Mouse (Mus musculus): ENCODE data around the gene Catsperb. TPM values are rescaled to one million over a fixed set of nuclear protein-coding genes. Genes with fewer than 3 reads are reported as not detected.

Catsperb gene
- polyA plus RNA-seq, 1 experiment from 2014 or later, result not detected

DNA sequence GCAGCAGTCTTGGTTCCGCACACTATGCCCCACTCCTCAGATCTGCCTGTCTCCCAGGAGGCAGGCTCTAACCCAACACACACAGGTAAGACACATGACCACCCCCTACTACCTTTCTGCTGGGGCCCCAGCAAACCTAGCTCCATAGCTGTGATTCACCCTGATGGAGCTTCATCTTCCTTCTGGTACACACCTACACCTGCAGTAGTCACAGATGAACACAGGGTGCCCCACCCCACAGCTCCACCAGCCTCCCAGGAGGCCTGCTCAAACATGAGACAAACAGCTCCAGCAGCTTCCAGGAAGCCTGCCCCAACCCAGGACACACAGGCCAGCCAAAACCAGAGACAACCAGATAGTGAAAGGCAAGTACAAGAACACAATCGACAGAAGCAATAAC is 263.0 kb downstream of the Catsperb start:
- 92% methylated on average over 2 of the region's 2 CpGs for WGBS
- no peak for ATAC-seq (ENCODE audit: insufficient read depth, low FRiP score, low TSS enrichment)

More for the DNA sequence above, 263.0 kb downstream of the Catsperb start:
- Histone ChIP-seq H3K4me2 (ENCODE audit: low read depth) (no peak overlapping the region), H3K27me3 (ENCODE audit: control insufficient read depth, insufficient read depth, low read length) (no peaks in the 10 kb centered on the region), H3K4me3 (ENCODE audit: low read depth, low read length) (no peak overlapping the region), H3K4me1 (ENCODE audit: control insufficient read depth, insufficient read depth, low read length) (no peaks in the 10 kb centered on the region), H3K9me3 (ENCODE audit: control insufficient read depth, low read length) (no peaks in the 10 kb centered on the region), H3K9ac (ENCODE audit: low read length) (no peak overlapping the region), H3K36me3 (ENCODE audit: control insufficient read depth, insufficient read depth, low read length) (no peaks in the 10 kb centered on the region), H3K27ac (ENCODE audit: low read depth, low read length) (no peak overlapping the region)
- DNase-seq (ENCODE audit: low spot score), result no peak

Small RNA genes lying within 50 kb of the gene (microRNA-seq; reads per million reads assigned to microRNA genes)
- gene Gm24542, result not detected

Data from neural tube, embryonic 11.5 days (tissue).